Mouse (Mus musculus) limb, embryonic 14.5 days (tissue): ENCODE measurements around the gene Taar1. TPM values are rescaled to one million over a fixed set of nuclear protein-coding genes. Genes with fewer than 3 reads are reported as not detected.

Experiments used
- ATAC-seq: fragments of 200-750 bp; cut with Nextera tagmentation; 2 replicates; pipeline ENCODE4 v1.8.0; 2017; ENCODE audit warnings: low read depth, moderate number of reproducible peaks, moderate TSS enrichment; ENCODE audit not compliant: low FRiP score
- DNase-seq: peaks from one replicate; pipeline ENCODE4 v3.0.0-alpha.2; 2015; ENCODE audit warnings: low spot score
- H3K27ac ChIP-seq: fragments of 300-500 bp; sonication (generic); replicated peaks from 2 replicates; pipeline ENCODE4 v1.5.1; 2014; ENCODE audit warnings: low read depth, mild to moderate bottlenecking, low read length, moderate library complexity, mixed read lengths
- H3K27me3 ChIP-seq: fragments of 300-500 bp; sonication (generic); 2 replicates; pipeline ENCODE4 v1.6.1; 2014; ENCODE audit warnings: low read length, mixed read lengths; ENCODE audit not compliant: control insufficient read depth, insufficient read depth
- H3K36me3 ChIP-seq: fragments of 300-500 bp; sonication (generic); 2 replicates; pipeline ENCODE4 v1.6.1; 2014; ENCODE audit warnings: mild to moderate bottlenecking, low read length, moderate library complexity, mixed read lengths; ENCODE audit not compliant: control insufficient read depth, insufficient read depth
- H3K4me1 ChIP-seq: fragments of 300-500 bp; sonication (generic); 2 replicates; pipeline ENCODE4 v1.6.1; 2014; ENCODE audit warnings: antibody characterized with exemption, low read length, mixed read lengths; ENCODE audit not compliant: control insufficient read depth, insufficient read depth
- H3K4me2 ChIP-seq: fragments of 300-500 bp; sonication (generic); replicated peaks from 2 replicates; pipeline ENCODE4 v1.6.1; 2014; ENCODE audit warnings: low read depth, mild to moderate bottlenecking, low read length, moderate library complexity; ENCODE audit not compliant: severe bottlenecking
- H3K4me3 ChIP-seq: fragments of 300-500 bp; sonication (generic); replicated peaks from 2 replicates; pipeline ENCODE4 v1.5.1; 2014; ENCODE audit warnings: low read length
- H3K9ac ChIP-seq: fragments of 300-500 bp; sonication (generic); 2 replicates; pipeline ENCODE4 v1.6.1; 2014; ENCODE audit warnings: mild to moderate bottlenecking, low read depth, low read length, moderate library complexity; ENCODE audit not compliant: severe bottlenecking
- H3K9me3 ChIP-seq: fragments of 300-500 bp; sonication (generic); 2 replicates; pipeline ENCODE4 v1.6.1; 2016; ENCODE audit warnings: low read length; ENCODE audit not compliant: control insufficient read depth
- POLR2A ChIP-seq: fragments of 200-500 bp; IDR thresholded peaks from 2 replicates; pipeline ENCODE4 v1.8.0; 2012; ENCODE audit warnings: inconsistent platforms, mild to moderate bottlenecking, moderate library complexity, borderline replicate concordance; ENCODE audit not compliant: insufficient read depth, insufficient read length; ENCODE audit errors: extremely low read depth
- WGBS: fragments of 180-500 bp; shearing (Covaris S2); extraction: QIAGEN DNeasy Blood & Tissue Kit; methylation state at CpG from one replicate; pipeline ENCODE4 v1.1.7; 2014; 5-methylcytosine and 5-hydroxymethylcytosine counted together
- polyA plus RNA-seq, 2 experiments: library from polyadenylated mRNA; depleted of rRNA in 1 of 2; stranded (reverse) in 1 of 2; unstranded in 1 of 2; fragments of >200 nt; fragmentation: Nextera tagmentation in 1 of 2; extraction: Ambion mirVana in 1 of 2; gene quantifications; 2 replicates each; pipeline versions ENCODE4 v1.2.1 to v1.2.3; 2012 to 2014

The Taar1 gene
- not detected in 2 replicates for polyA plus RNA-seq (2012; rRNA removed)
- polyA plus RNA-seq (2014; fragmentation: Nextera tagmentation; extraction: Ambion mirVana): not detected in 2 replicates

GRCm38 (mm10) chr10:23920056-23920455, at the start of gene Taar1:
TSS of gene Taar1 (plus strand) at chr10:23920356.
- Histone ChIP-seq H3K4me2 (no peak within 1 kb of the TSS), H3K9ac (no peak within 1 kb of the TSS), H3K27ac (no peak within 1 kb of the TSS), H3K4me3 (no peak within 1 kb of the TSS), H3K4me1 (no peaks in the 10 kb centered on the region), H3K27me3 (no peaks in the 10 kb centered on the region), H3K36me3 (no peaks in the 10 kb centered on the region), H3K9me3 (no peaks in the 10 kb centered on the region)
- no peak for ATAC-seq
- DNase-seq: no peak
- WGBS: 89% methylated on average over 4 of the region's 4 CpGs
- TF ChIP-seq POLR2A: no peak

GRCm38 (mm10) chr10:23880695-23881094, 39.5 kb upstream of the Taar1 start:
- no peaks in the 10 kb centered on the region for H3K4me1 ChIP-seq
- TF ChIP-seq POLR2A: no peak
- no peak overlapping the region for H3K27ac ChIP-seq
- no peaks in the 10 kb centered on the region for H3K36me3 ChIP-seq
- DNase-seq (no peak), ATAC-seq (no peak)
- no peak overlapping the region for H3K9ac ChIP-seq
- no peaks in the 10 kb centered on the region for H3K27me3 ChIP-seq
- H3K4me2 ChIP-seq: no peak overlapping the region
- WGBS: 87% methylated on average over 6 of the region's 6 CpGs
- H3K9me3 ChIP-seq: no peaks in the 10 kb centered on the region
- H3K4me3 ChIP-seq: no peak overlapping the region

- Histone ChIP-seq H3K4me3 (no peak overlapping the region), H3K9ac (no peak overlapping the region), H3K9me3 (no peaks in the 10 kb centered on the region), H3K27me3 (no peaks in the 10 kb centered on the region), H3K4me2 (no peak overlapping the region), H3K27ac (no peak overlapping the region), H3K36me3 (no peaks in the 10 kb centered on the region), H3K4me1 (no peaks in the 10 kb centered on the region)
- ATAC-seq (no peak), DNase-seq (no peak)
- TF ChIP-seq POLR2A: no peak
- WGBS: 93% methylated on average over 1 of the region's 1 CpGs
These were observed 35.2 kb upstream of the Taar1 start for GRCm38 (mm10) chr10:23884910-23885309.

- ATAC-seq (no peak), DNase-seq (no peak)
- Histone ChIP-seq H3K27me3 (no peaks in the 10 kb centered on the region), H3K4me1 (no peaks in the 10 kb centered on the region), H3K9me3 (no peaks in the 10 kb centered on the region), H3K9ac (no peak overlapping the region), H3K27ac (no peak overlapping the region), H3K36me3 (no peaks in the 10 kb centered on the region), H3K4me2 (no peak overlapping the region), H3K4me3 (no peak overlapping the region)
- WGBS: 87% methylated on average over 3 of the region's 3 CpGs
- TF ChIP-seq POLR2A: no peak
These were observed 34.1 kb upstream of the Taar1 start for GRCm38 (mm10) chr10:23886060-23886459.

GRCm38 (mm10) chr10:23892987-23893386, 27.2 kb upstream of the Taar1 start:
- Histone ChIP-seq H3K27me3 (no peaks in the 10 kb centered on the region), H3K4me1 (peaks cover 5% of the 10 kb centered on the region; the same call in 1 of the 2 replicates), H3K27ac (no peak overlapping the region), H3K4me2 (no peak overlapping the region), H3K9ac (no peak overlapping the region), H3K9me3 (no peaks in the 10 kb centered on the region), H3K36me3 (no peaks in the 10 kb centered on the region), H3K4me3 (no peak overlapping the region)
- ATAC-seq (no peak), DNase-seq (no peak)
- no peak for TF ChIP-seq POLR2A
- 72% methylated on average over 1 of the region's 1 CpGs for WGBS
